Comparison of ENCODE assay signal across 13 mouse cellular contexts in the genomic region with DNA sequence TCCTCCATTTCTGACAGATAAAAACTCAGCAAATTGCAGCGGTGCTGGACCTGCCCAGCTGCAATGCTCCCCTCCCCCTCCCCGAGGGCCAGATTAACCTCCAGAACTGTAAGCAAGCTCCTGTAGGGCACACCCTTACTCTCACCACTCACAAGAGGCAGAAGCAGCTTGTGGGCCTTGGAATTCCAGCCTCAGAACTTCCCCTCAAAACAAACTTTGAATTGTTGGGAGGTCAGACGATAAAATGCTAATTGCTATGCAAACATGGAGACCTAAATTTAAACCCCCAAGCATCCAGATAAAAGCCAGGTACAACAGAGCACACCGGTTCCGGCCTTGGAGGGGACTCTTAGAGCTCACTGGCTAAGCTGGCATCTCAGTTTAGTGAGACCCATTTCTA. TPM values are rescaled to one million over a fixed set of nuclear protein-coding genes. Genes with fewer than 3 reads are reported as not detected.
DNase-seq lines count a peak whose midpoint lies in the region; ATAC-seq and TF ChIP-seq lines count a peak whose summit lies in the region.
"Had no signal": no experiment of that assay in that cellular context is flagged by ENCODE, and none has a peak within 500 bp of the region (broad histone marks: within the 10 kb centered on the region; RNA-seq: fewer than 3 reads in every experiment).

No protein-coding gene starts in this region.

- peaks cover 26% of the 10 kb centered on the region for H3K4me1 ChIP-seq in hindbrain, embryonic 10.5 days (replicated peaks)
- H3K4me1 ChIP-seq in hindbrain, embryonic 12.5 days = peaks cover 17% of the 10 kb centered on the region; the same call in 1 of the 2 replicates
- H3K4me1 ChIP-seq in ES-E14 (ENCODE audit: control insufficient read depth in 2 of 2, insufficient read depth in 2 of 2, low read length in 2 of 2, poor library complexity in 1 of 2) = peaks cover 0 to 5% of the 10 kb centered on the region in 2 experiments; a peak in 2 of 4 replicates
- H3K4me1 ChIP-seq in embryonic facial prominence, embryonic 14.5 days (ENCODE audit: control insufficient read depth, insufficient read depth, low read length) = 0 out of 2 replicates have a peak, but pooled peaks cover 3% of the 10 kb centered on the region
- peaks cover 10% of the 10 kb centered on the region; the same call in 1 of the 2 replicates for H3K4me1 ChIP-seq in liver, postnatal 0 days (ENCODE audit: insufficient read depth)
- peaks cover 5% of the 10 kb centered on the region for H3K4me1 ChIP-seq in thymus, adult 2 months (replicated peaks; ENCODE audit: control insufficient read depth, insufficient read depth, low read length)

- H3K27ac ChIP-seq in hindbrain, embryonic 10.5 days = no peak overlapping the region
- no peak overlapping the region for H3K27ac ChIP-seq in hindbrain, embryonic 12.5 days
- peak overlapping the region; percentile 32 for H3K27ac ChIP-seq in ES-E14 (ENCODE audit: insufficient read depth, low read depth, low read length, poor library complexity, severe bottlenecking)
- H3K27ac ChIP-seq in embryonic facial prominence, embryonic 14.5 days (replicated peaks; ENCODE audit: low read depth, low read length) = no peak overlapping the region
- 0 out of 2 replicates have a peak overlapping the region, but pooled peaks have one; percentile 18 for H3K27ac ChIP-seq in liver, postnatal 0 days (ENCODE audit: low read depth)
- H3K27ac ChIP-seq in thymus, adult 2 months (ENCODE audit: control insufficient read depth, insufficient read depth, low read length) = no peak overlapping the region
- H3K27ac ChIP-seq: layer of hippocampus, adult 2 months; macrophage had no signal

- peak overlapping the region; percentile 11; the same call in 1 of the 2 replicates for H3K4me3 ChIP-seq in hindbrain, embryonic 10.5 days
- no peak overlapping the region for H3K4me3 ChIP-seq in hindbrain, embryonic 12.5 days
- H3K4me3 ChIP-seq in ES-E14 (ENCODE audit: insufficient read depth in 1 of 2, low read depth in 1 of 2, low read length in 2 of 2, poor library complexity in 1 of 2, severe bottlenecking in 1 of 2) = peak overlapping the region; percentile 85 to 96
- H3K4me3 ChIP-seq in embryonic facial prominence, embryonic 14.5 days (ENCODE audit: low read depth, low read length) = no peak overlapping the region
- no peak overlapping the region for H3K4me3 ChIP-seq in liver, postnatal 0 days (ENCODE audit: low read depth, low read length)
- no peak overlapping the region for H3K4me3 ChIP-seq in thymus, adult 2 months (ENCODE audit: control insufficient read depth, insufficient read depth, low read length)
- H3K4me3 ChIP-seq: layer of hippocampus, adult 2 months had no signal

- H3K36me3 ChIP-seq in hindbrain, embryonic 10.5 days = peaks cover 75% of the 10 kb centered on the region
- H3K36me3 ChIP-seq in hindbrain, embryonic 12.5 days = peaks cover 66% of the 10 kb centered on the region
- peaks cover 58% of the 10 kb centered on the region for H3K36me3 ChIP-seq in ES-E14 (ENCODE audit: control insufficient read depth, insufficient read depth, low read length, poor library complexity, severe bottlenecking)
- peaks cover 55% of the 10 kb centered on the region for H3K36me3 ChIP-seq in embryonic facial prominence, embryonic 14.5 days (ENCODE audit: control insufficient read depth, insufficient read depth, low read length)
- H3K36me3 ChIP-seq in liver, postnatal 0 days (replicated peaks; ENCODE audit: insufficient read depth, low read length) = peaks cover 40% of the 10 kb centered on the region
- peaks cover 41% of the 10 kb centered on the region for H3K36me3 ChIP-seq in thymus, adult 2 months (ENCODE audit: control insufficient read depth, insufficient read depth, low read length)

- no peaks in the 10 kb centered on the region for H3K9me3 ChIP-seq in hindbrain, embryonic 10.5 days
- no peaks in the 10 kb centered on the region for H3K9me3 ChIP-seq in hindbrain, embryonic 12.5 days (replicated peaks)
- H3K9me3 ChIP-seq in ES-E14 (ENCODE audit: control insufficient read depth, insufficient read depth, low read depth, low read length) = no peaks in the 10 kb centered on the region
- H3K9me3 ChIP-seq in embryonic facial prominence, embryonic 14.5 days (ENCODE audit: control insufficient read depth, low read length) = no peaks in the 10 kb centered on the region
- no peaks in the 10 kb centered on the region for H3K9me3 ChIP-seq in liver, postnatal 0 days (ENCODE audit: low read length)

- TF ChIP-seq CTCF in liver, postnatal 0 days (IDR thresholded peaks at IDR 0.05; ENCODE audit: low read depth) = no peak
- TF ChIP-seq CTCF in thymus, adult 2 months (IDR thresholded peaks at IDR 0.05; ENCODE audit: borderline replicate concordance, control insufficient read depth, extremely low read depth, insufficient read depth, low read length, poor library complexity) = no peak

- DNase-seq in hindbrain, embryonic 10.5 days (ENCODE audit: low spot score) = no peak
- DNase-seq in ES-E14 (ENCODE audit: low read depth, low spot score) = no peak
- no peak for DNase-seq in embryonic facial prominence, embryonic 14.5 days (ENCODE audit: low spot score)
- no peak for DNase-seq in liver, postnatal 0 days
- no peak for DNase-seq in thymus, adult 2 months
- no peak for DNase-seq in adrenal gland, adult 8-10 months
- DNase-seq: forebrain, postnatal 0 days; left cerebral cortex, postnatal 4 days had no signal

- no peak for TF ChIP-seq POLR2A in thymus, adult 2 months (IDR thresholded peaks at IDR 0.05; ENCODE audit: control insufficient read depth, extremely low read depth, insufficient read depth, low read length, poor library complexity)

- no peaks in the 10 kb centered on the region for H3K27me3 ChIP-seq in hindbrain, embryonic 10.5 days (ENCODE audit: insufficient read depth, poor library complexity, severe bottlenecking)
- H3K27me3 ChIP-seq in hindbrain, embryonic 12.5 days = no peaks in the 10 kb centered on the region
- H3K27me3 ChIP-seq in embryonic facial prominence, embryonic 14.5 days (replicated peaks; ENCODE audit: control insufficient read depth, insufficient read depth, low read length) = no peaks in the 10 kb centered on the region
- H3K27me3 ChIP-seq in liver, postnatal 0 days (ENCODE audit: insufficient read depth, low read length) = no peaks in the 10 kb centered on the region
- H3K27me3 ChIP-seq in thymus, adult 2 months (ENCODE audit: control insufficient read depth, insufficient read depth, low read length) = no peaks in the 10 kb centered on the region

- H3K4me2 ChIP-seq in hindbrain, embryonic 12.5 days (replicated peaks) = no peak overlapping the region
- H3K4me2 ChIP-seq in embryonic facial prominence, embryonic 14.5 days (ENCODE audit: low read depth, low read length) = no peak overlapping the region
- peak overlapping the region; percentile 91 for H3K4me2 ChIP-seq in liver, postnatal 0 days (ENCODE audit: low read depth, low read length)

- no peak for ATAC-seq in hindbrain, embryonic 12.5 days (ENCODE audit: low FRiP score)
- ATAC-seq in embryonic facial prominence, embryonic 14.5 days (ENCODE audit: low read depth) = no peak
- ATAC-seq in liver, postnatal 0 days = no peak
- ATAC-seq: forebrain, postnatal 0 days had no signal

- H3K9ac ChIP-seq in hindbrain, embryonic 12.5 days = no peak overlapping the region
- H3K9ac ChIP-seq in ES-E14 (ENCODE audit: insufficient read depth, low read depth, low read length, poor library complexity, severe bottlenecking) = peak overlapping the region; percentile 97; the same call in 1 of the 2 replicates
- H3K9ac ChIP-seq in embryonic facial prominence, embryonic 14.5 days (ENCODE audit: low read depth, low read length) = peak overlapping the region; percentile 99; the same call in 1 of the 2 replicates
- H3K9ac ChIP-seq in liver, postnatal 0 days (replicated peaks) = peak overlapping the region; percentile 35
- H3K9ac ChIP-seq: forebrain, postnatal 0 days had no signal

- TF ChIP-seq EP300 in liver, postnatal 0 days (IDR thresholded peaks at IDR 0.05; ENCODE audit: low read depth) = no peak

- 87% methylated on average over 5 of the region's 5 CpGs for WGBS in hindbrain, embryonic 10.5 days
- 83% methylated on average over 5 of the region's 5 CpGs for WGBS in hindbrain, embryonic 12.5 days
- 75% methylated on average over 5 of the region's 5 CpGs for WGBS in embryonic facial prominence, embryonic 14.5 days
- 59% methylated on average over 5 of the region's 5 CpGs for WGBS in liver, postnatal 0 days (ENCODE audit: insufficient replicate concordance)
- WGBS in thymus, adult 2 months = 89% methylated on average over 5 of the region's 5 CpGs

- in situ Hi-C loops in ES-E14 (cut with MboI; ENCODE audit: low sequenced_read_pairs in 2 of 2, unreplicated experiment in 2 of 2) = no loop called here

RNA-seq across cellular contexts. Expression of a gene that starts 3.3 kb away (rescaled TPM):
- 660 and 807 TPM in 2 replicates for polyA plus RNA-seq in hindbrain, embryonic 10.5 days (2016; fragmentation: Nextera tagmentation; extraction: Ambion mirVana)
- 588 and 618 TPM in 2 replicates for polyA plus RNA-seq in hindbrain, embryonic 12.5 days (2016; fragmentation: Nextera tagmentation; extraction: Ambion mirVana)
- total RNA-seq in ES-E14 (2012; rRNA removed) = 3,133 and 3,400 TPM in 2 replicates
- polyA plus RNA-seq in embryonic facial prominence, embryonic 14.5 days (2014; fragmentation: Nextera tagmentation; extraction: Ambion mirVana) = 1,243 and 1,364 TPM in 2 replicates
- polyA plus RNA-seq in liver, postnatal 0 days (2015; fragmentation: Nextera tagmentation; extraction: Ambion mirVana) = 543 and 557 TPM in 2 replicates
- polyA plus RNA-seq in thymus, adult 2 months (2012; rRNA removed) = 698 and 732 TPM in 2 replicates
- total RNA-seq in adrenal gland, adult 8-10 months (2022) = 1,000 to 10,000 TPM in 2 of 4 experiments, 100 to 1,000 TPM in 2; 974 to 1,059 (median 1,012) TPM

RNA-seq across cellular contexts. Expression of a gene that starts 19.0 kb away (rescaled TPM):
- 41.8 and 58.6 TPM in 2 replicates for polyA plus RNA-seq in hindbrain, embryonic 10.5 days (2016; fragmentation: Nextera tagmentation; extraction: Ambion mirVana)
- 26.4 and 29.6 TPM in 2 replicates for polyA plus RNA-seq in hindbrain, embryonic 12.5 days (2016; fragmentation: Nextera tagmentation; extraction: Ambion mirVana)
- total RNA-seq in ES-E14 (2012; rRNA removed) = 26.7 and 28.3 TPM in 2 replicates
- polyA plus RNA-seq in embryonic facial prominence, embryonic 14.5 days (2014; fragmentation: Nextera tagmentation; extraction: Ambion mirVana) = 5.1 and 5.6 TPM in 2 replicates
- polyA plus RNA-seq in liver, postnatal 0 days (2015; fragmentation: Nextera tagmentation; extraction: Ambion mirVana) = 4.8 TPM in 2 replicates
- polyA plus RNA-seq in thymus, adult 2 months (2012; rRNA removed) = 18.0 and 21.4 TPM in 2 replicates
- total RNA-seq in adrenal gland, adult 8-10 months (2022) = 10 to 100 TPM in 1 of 4 experiments, 1 to 10 TPM in 3; 4.5 to 18.0 (median 5.8) TPM

RNA-seq across cellular contexts. Expression of a gene that starts 26.1 kb away (rescaled TPM):
- 0.71 TPM in 1 of 2 replicates, not detected in the other for polyA plus RNA-seq in hindbrain, embryonic 10.5 days (2016; fragmentation: Nextera tagmentation; extraction: Ambion mirVana)
- polyA plus RNA-seq in hindbrain, embryonic 12.5 days (2016; fragmentation: Nextera tagmentation; extraction: Ambion mirVana) = 0.34 TPM in 1 of 2 replicates, not detected in the other
- 0.49 and 1.2 TPM in 2 replicates for total RNA-seq in ES-E14 (2012; rRNA removed)
- 0.30 and 0.84 TPM in 2 replicates for polyA plus RNA-seq in embryonic facial prominence, embryonic 14.5 days (2014; fragmentation: Nextera tagmentation; extraction: Ambion mirVana)
- polyA plus RNA-seq in liver, postnatal 0 days (2015; fragmentation: Nextera tagmentation; extraction: Ambion mirVana) = 0.33 TPM in 1 of 2 replicates, not detected in the other
- polyA plus RNA-seq in thymus, adult 2 months (2012; rRNA removed) = 1.1 and 2.0 TPM in 2 replicates
- total RNA-seq in adrenal gland, adult 8-10 months (2022) = not detected
- total RNA-seq: adrenal gland, adult 18-20 months; monocyte, adult 5-6 weeks had no signal

RNA-seq across cellular contexts. Expression of a gene that starts 27.2 kb away (rescaled TPM):
- 4.4 and 4.8 TPM in 2 replicates for polyA plus RNA-seq in hindbrain, embryonic 10.5 days (2016; fragmentation: Nextera tagmentation; extraction: Ambion mirVana)
- 4.0 and 4.5 TPM in 2 replicates for polyA plus RNA-seq in hindbrain, embryonic 12.5 days (2016; fragmentation: Nextera tagmentation; extraction: Ambion mirVana)
- total RNA-seq in ES-E14 (2012; rRNA removed) = 51.2 and 87.1 TPM in 2 replicates
- 6.6 and 7.0 TPM in 2 replicates for polyA plus RNA-seq in embryonic facial prominence, embryonic 14.5 days (2014; fragmentation: Nextera tagmentation; extraction: Ambion mirVana)
- polyA plus RNA-seq in liver, postnatal 0 days (2015; fragmentation: Nextera tagmentation; extraction: Ambion mirVana) = 2.3 and 2.5 TPM in 2 replicates
- 18.6 and 20.3 TPM in 2 replicates for polyA plus RNA-seq in thymus, adult 2 months (2012; rRNA removed)
- total RNA-seq in adrenal gland, adult 8-10 months (2022) = 10 to 100 TPM in 1 of 4 experiments, 1 to 10 TPM in 3; 6.6 to 11.4 (median 9.1) TPM

RNA-seq across cellular contexts. Expression of a gene that starts 29.7 kb away (rescaled TPM):
- 76.6 and 99.4 TPM in 2 replicates for polyA plus RNA-seq in hindbrain, embryonic 10.5 days (2016; fragmentation: Nextera tagmentation; extraction: Ambion mirVana)
- polyA plus RNA-seq in hindbrain, embryonic 12.5 days (2016; fragmentation: Nextera tagmentation; extraction: Ambion mirVana) = 55.6 and 56.4 TPM in 2 replicates
- 73.1 and 86.0 TPM in 2 replicates for total RNA-seq in ES-E14 (2012; rRNA removed)
- 42.9 and 50.7 TPM in 2 replicates for polyA plus RNA-seq in embryonic facial prominence, embryonic 14.5 days (2014; fragmentation: Nextera tagmentation; extraction: Ambion mirVana)
- polyA plus RNA-seq in liver, postnatal 0 days (2015; fragmentation: Nextera tagmentation; extraction: Ambion mirVana) = 10.7 and 11.8 TPM in 2 replicates
- 16.5 and 21.8 TPM in 2 replicates for polyA plus RNA-seq in thymus, adult 2 months (2012; rRNA removed)
- 1 to 10 TPM in 1 of 4 experiments, under 1 TPM in 3; 0.87 to 1.1 (median 0.93) TPM for total RNA-seq in adrenal gland, adult 8-10 months (2022)

Comparison
In these comparisons a context has a peak if more than half of its experiments do, and no peak if none do; other contexts are left out.
1. H3K4me3 ChIP-seq: peak in hindbrain, embryonic 10.5 days (single experiment) and ES-E14 (2 of 2); none in hindbrain, embryonic 12.5 days (single experiment), embryonic facial prominence, embryonic 14.5 days (single experiment), liver, postnatal 0 days (single experiment) and thymus, adult 2 months (single experiment).
2. H3K27ac ChIP-seq: peak in ES-E14 (single experiment) and liver, postnatal 0 days (single experiment); none in hindbrain, embryonic 10.5 days (single experiment), hindbrain, embryonic 12.5 days (single experiment), embryonic facial prominence, embryonic 14.5 days (single experiment) and thymus, adult 2 months (single experiment).